Mouse (Mus musculus) hindbrain, embryonic 12.5 days (tissue): Measurements from ENCODE around the gene Borcs5. TPM values are rescaled to one million over a fixed set of nuclear protein-coding genes. Genes with fewer than 3 reads are reported as not detected.

Experiments used
- ATAC-seq: fragments of 200-750 bp; cut with Nextera tagmentation; 2 replicates; pipeline ENCODE4 v1.8.0; 2017; ENCODE audit warnings: moderate TSS enrichment; ENCODE audit not compliant: low FRiP score
- H3K27ac ChIP-seq: fragments of 300-500 bp; sonication (generic); 2 replicates; pipeline ENCODE4 v1.5.1; 2016; ENCODE audit warnings: mild to moderate bottlenecking
- H3K27me3 ChIP-seq: fragments of 300-500 bp; sonication (generic); 2 replicates; pipeline ENCODE4 v1.6.1; 2016; ENCODE audit warnings: mild to moderate bottlenecking
- H3K36me3 ChIP-seq: fragments of 300-500 bp; sonication (generic); 2 replicates; pipeline ENCODE4 v1.6.1; 2016; ENCODE audit warnings: mild to moderate bottlenecking
- H3K4me1 ChIP-seq: fragments of 300-500 bp; sonication (generic); 2 replicates; pipeline ENCODE4 v1.6.1; 2016
- H3K4me2 ChIP-seq: fragments of 300-500 bp; sonication (generic); replicated peaks from 2 replicates; pipeline ENCODE4 v1.6.1; 2016; ENCODE audit warnings: mild to moderate bottlenecking
- H3K4me3 ChIP-seq: fragments of 300-500 bp; sonication (generic); 2 replicates; pipeline ENCODE4 v1.5.1; 2016; ENCODE audit warnings: mild to moderate bottlenecking
- H3K9ac ChIP-seq: fragments of 300-500 bp; sonication (generic); 2 replicates; pipeline ENCODE4 v1.6.1; 2016; ENCODE audit warnings: mild to moderate bottlenecking, moderate library complexity
- H3K9me3 ChIP-seq: fragments of 300-500 bp; sonication (generic); replicated peaks from 2 replicates; pipeline ENCODE4 v1.6.1; 2016; ENCODE audit warnings: mild to moderate bottlenecking
- WGBS: fragments of 180-500 bp; shearing (Covaris S2); methylation state at CpG from one replicate; pipeline ENCODE4 v1.1.7; 2016; 5-methylcytosine and 5-hydroxymethylcytosine counted together
- polyA plus RNA-seq: library from polyadenylated mRNA; unstranded; fragments of >200 nt; fragmentation: Nextera tagmentation; extraction: Ambion mirVana; gene quantifications from 2 replicates; pipeline ENCODE4 v1.2.1, GENCODE M21; 2016

The Borcs5 gene
- polyA plus RNA-seq, 1 experiment from 2014 or later, result 37.8 TPM

DNA sequence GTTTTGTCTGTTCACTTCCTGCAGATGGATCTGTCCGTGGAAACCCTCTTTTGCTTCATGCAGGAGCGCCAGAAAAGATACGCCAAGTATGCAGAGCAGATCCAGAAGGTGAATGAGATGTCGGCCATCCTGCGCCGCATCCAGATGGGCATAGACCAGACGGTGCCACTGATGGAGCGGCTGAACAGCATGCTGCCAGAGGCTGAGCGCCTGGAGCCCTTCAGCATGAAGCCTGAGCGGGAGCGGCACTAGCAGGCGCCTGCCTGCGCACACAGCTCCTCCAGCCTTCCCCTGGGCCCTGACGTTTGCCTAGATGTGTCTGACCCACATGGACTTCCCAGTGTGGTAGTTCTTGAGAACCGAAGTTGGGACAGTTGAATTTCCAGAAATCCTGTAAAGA lies 70.7 kb downstream of the Borcs5 start:
- 0 out of 2 replicates have a peak, but pooled peaks cover 3% of the 10 kb centered on the region for H3K36me3 ChIP-seq
- no peak overlapping the region for H3K9ac ChIP-seq
- no peaks in the 10 kb centered on the region for H3K9me3 ChIP-seq
- H3K4me3 ChIP-seq, result no peak overlapping the region
- no peaks in the 10 kb centered on the region for H3K27me3 ChIP-seq
- WGBS, result 89% methylated on average over 15 of the region's 15 CpGs
- ATAC-seq, result no peak
- no peak overlapping the region for H3K27ac ChIP-seq
- no peaks in the 10 kb centered on the region for H3K4me1 ChIP-seq
- no peak overlapping the region for H3K4me2 ChIP-seq

DNA sequence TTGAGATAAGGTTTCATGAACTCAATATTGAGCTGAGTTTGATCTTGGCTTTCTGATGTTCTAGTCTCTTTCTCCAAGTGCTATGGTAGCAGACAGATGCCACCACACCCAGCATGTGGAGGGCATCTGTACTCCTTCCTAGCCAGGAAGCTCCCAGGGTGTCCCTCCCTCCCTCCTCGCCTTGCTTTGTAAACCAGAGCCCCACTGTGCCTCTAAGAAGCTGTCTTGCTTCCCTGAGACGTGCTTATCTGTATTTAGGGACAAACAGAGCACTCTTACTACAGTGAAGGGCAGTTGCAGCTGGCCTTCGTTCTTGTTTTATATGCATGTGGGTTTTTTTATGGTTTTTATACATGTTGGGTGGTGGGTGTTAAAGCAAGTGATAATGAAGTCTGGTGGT lies 74.0 kb downstream of the Borcs5 start:
- 33% methylated on average over 3 of the region's 3 CpGs for WGBS
- no peak for ATAC-seq
- no peak overlapping the region for H3K4me3 ChIP-seq
- no peak overlapping the region for H3K27ac ChIP-seq
- H3K4me1 ChIP-seq, result no peaks in the 10 kb centered on the region
- peaks cover 11% of the 10 kb centered on the region for H3K36me3 ChIP-seq
- no peaks in the 10 kb centered on the region for H3K27me3 ChIP-seq
- H3K9ac ChIP-seq, result no peak overlapping the region
- H3K9me3 ChIP-seq, result no peaks in the 10 kb centered on the region
- no peak overlapping the region for H3K4me2 ChIP-seq

DNA sequence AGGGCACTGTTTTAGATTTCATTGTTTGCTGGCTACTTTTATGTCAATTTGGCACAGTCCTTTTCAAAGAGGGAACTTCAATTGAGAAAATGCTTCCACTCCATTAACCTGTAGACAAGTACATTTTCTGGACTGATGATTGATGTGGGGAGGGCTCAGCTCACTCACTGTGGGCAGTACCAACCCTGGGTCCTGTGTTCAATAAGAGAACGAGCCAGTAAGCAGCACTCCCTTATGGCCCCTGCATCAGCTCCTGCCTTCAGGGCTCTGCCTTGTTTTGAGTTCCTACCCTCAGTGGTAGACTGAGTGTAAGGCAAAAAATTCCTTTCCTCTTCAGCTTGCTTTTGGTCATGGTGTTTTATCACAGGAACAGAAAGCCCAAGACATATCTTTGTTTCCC lies 74.6 kb downstream of the Borcs5 start:
- ATAC-seq, result no peak
- Histone ChIP-seq H3K4me1 (no peaks in the 10 kb centered on the region), H3K9ac (no peak overlapping the region), H3K27ac (no peak overlapping the region), H3K36me3 (peaks cover 15% of the 10 kb centered on the region), H3K4me2 (no peak overlapping the region), H3K4me3 (no peak overlapping the region), H3K9me3 (no peaks in the 10 kb centered on the region), H3K27me3 (no peaks in the 10 kb centered on the region)
- WGBS, result 30% methylated on average over 1 of the region's 1 CpGs

DNA sequence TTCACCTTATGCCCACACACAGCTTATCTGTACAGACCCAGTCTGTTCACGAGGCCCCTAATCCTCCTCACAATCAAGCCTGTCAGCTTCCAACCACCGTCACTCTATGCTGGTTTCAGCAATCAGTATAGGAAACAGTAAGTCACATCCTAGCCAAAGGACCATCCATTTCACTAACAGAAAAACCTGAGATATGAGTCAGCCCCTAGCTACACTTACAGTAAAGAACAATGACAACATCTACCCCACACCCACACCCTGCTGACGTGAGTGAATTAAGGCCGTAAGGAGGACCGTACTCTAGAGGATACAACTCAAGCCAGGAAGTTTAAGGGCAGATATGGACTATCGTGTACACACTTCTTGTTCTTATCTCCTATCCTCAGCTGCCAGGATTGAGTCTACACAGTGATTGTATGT lies 76.9 kb downstream of the Borcs5 start:
- no peaks in the 10 kb centered on the region for H3K4me1 ChIP-seq
- no peak overlapping the region for H3K9ac ChIP-seq
- H3K9me3 ChIP-seq, result no peaks in the 10 kb centered on the region
- no peaks in the 10 kb centered on the region for H3K27me3 ChIP-seq
- H3K27ac ChIP-seq, result no peak overlapping the region
- H3K4me3 ChIP-seq, result no peak overlapping the region
- H3K36me3 ChIP-seq, result peaks cover 20% of the 10 kb centered on the region
- H3K4me2 ChIP-seq, result no peak overlapping the region
- 84% methylated on average over 6 of the region's 6 CpGs for WGBS
- no peak for ATAC-seq

DNA sequence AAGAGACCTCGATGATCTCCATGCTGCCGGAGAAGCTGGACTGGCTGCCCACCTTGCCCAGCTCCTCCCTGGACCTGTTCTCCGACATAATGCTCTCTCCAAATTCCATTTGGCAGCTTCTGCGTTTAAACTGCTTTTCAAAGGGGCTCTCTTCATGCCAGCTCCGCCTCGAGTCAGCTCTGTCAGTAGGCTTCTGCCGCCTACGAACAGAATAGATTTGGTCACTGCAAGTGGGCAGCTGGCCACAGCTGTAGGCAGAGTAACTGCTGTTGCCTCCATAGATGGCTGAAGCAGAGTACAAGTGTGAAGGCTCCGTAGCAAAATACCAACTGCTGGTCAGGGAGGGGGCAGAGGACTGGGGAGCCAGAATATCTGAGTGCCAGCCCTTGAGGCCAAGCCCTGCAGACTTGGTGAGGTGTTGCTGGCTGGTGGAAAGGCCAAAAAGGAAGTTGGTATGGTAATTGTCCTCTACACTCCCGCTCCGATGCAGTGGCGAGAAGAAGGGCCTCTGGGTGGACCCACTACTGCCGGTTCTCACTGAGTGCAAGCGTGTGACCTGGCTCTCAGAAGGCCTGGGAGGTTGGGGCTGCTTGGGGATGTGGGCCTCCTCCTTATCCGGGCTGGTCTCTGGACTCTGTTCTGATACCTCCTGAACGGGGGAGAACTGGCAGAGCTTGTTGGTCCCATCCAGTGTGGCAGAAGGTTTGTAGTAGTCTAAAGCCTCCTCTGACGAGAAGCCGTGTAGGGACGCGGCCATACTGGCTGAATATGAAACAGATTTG lies 78.8 kb downstream of the Borcs5 start:
- no peak overlapping the region for H3K4me2 ChIP-seq
- no peak overlapping the region for H3K9ac ChIP-seq
- WGBS, result 93% methylated on average over 20 of the region's 20 CpGs
- H3K9me3 ChIP-seq, result no peaks in the 10 kb centered on the region
- H3K36me3 ChIP-seq, result peaks cover 20% of the 10 kb centered on the region
- H3K27ac ChIP-seq, result no peak overlapping the region
- no peak for ATAC-seq
- no peaks in the 10 kb centered on the region for H3K27me3 ChIP-seq
- H3K4me3 ChIP-seq, result no peak overlapping the region
- no peaks in the 10 kb centered on the region for H3K4me1 ChIP-seq

DNA sequence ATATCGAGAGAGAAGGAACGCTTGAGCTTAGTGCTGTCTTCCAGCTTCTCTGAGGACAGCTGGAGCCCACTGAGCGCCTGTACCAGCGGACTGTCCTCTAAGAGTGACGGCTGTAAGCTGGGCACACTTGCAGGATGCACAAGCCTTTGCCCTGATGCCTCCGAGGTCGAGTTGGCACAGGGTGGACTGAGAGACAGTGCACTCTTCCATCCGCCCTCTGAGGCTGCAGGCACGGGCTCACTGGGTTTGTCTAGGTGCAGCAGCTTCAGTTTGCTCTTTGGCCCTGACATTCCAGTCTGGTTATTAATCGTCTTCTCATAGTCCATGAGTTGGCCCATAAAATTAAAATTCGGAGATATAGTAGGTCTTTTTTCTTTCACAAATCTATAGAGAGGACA lies 79.4 kb downstream of the Borcs5 start:
- peaks cover 20% of the 10 kb centered on the region for H3K36me3 ChIP-seq
- ATAC-seq, result no peak
- H3K9ac ChIP-seq, result no peak overlapping the region
- H3K4me3 ChIP-seq, result no peak overlapping the region
- WGBS, result 90% methylated on average over 11 of the region's 11 CpGs
- no peak overlapping the region for H3K27ac ChIP-seq
- no peak overlapping the region for H3K4me2 ChIP-seq
- no peaks in the 10 kb centered on the region for H3K4me1 ChIP-seq
- H3K27me3 ChIP-seq, result no peaks in the 10 kb centered on the region
- no peaks in the 10 kb centered on the region for H3K9me3 ChIP-seq

DNA sequence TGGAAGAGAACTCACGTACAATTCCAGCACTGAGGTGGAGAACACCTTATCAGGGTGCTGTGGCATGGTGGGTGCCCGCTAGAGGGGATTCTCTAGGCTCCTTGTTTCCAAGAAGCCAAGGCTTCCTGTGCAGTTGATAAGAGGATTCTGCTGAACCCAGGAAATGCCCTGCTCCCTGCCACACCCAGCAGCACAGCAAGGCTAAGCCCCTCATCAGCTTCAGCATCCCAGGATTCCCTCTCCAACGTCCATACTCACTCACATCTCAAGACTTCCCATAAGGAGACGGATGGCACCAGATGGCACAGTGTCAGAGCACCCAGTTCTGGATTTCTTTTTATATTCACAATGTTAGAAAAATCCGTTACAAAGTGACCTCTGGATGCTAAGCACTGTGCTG lies 79.8 kb downstream of the Borcs5 start:
- H3K4me2 ChIP-seq, result no peak overlapping the region
- no peaks in the 10 kb centered on the region for H3K9me3 ChIP-seq
- 88% methylated on average over 5 of the region's 5 CpGs for WGBS
- no peak overlapping the region for H3K4me3 ChIP-seq
- peaks cover 20% of the 10 kb centered on the region for H3K36me3 ChIP-seq
- ATAC-seq, result no peak
- no peaks in the 10 kb centered on the region for H3K27me3 ChIP-seq
- H3K9ac ChIP-seq, result no peak overlapping the region
- no peak overlapping the region for H3K27ac ChIP-seq
- no peaks in the 10 kb centered on the region for H3K4me1 ChIP-seq

DNA sequence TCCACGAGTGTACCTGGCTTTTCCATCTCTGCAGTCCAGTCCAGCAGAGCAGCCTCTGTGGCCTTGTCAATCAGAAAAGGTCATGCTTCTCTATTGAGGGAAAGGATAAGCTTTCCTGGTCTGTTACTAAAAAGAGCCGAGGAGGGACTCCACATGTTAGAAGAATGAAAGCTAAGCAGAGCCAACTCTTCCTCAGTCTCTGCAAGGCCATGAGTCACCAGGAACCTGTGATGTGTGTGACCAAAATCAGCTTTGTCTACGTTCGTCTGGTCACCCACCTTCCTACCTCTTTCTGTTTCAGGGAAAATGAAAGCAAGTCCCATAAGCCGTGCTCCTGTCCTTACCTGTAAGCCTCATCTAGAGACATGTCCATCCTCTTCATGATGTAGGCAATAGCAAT lies 80.8 kb downstream of the Borcs5 start:
- ATAC-seq, result no peak
- H3K27me3 ChIP-seq, result no peaks in the 10 kb centered on the region
- peaks cover 20% of the 10 kb centered on the region for H3K36me3 ChIP-seq
- no peaks in the 10 kb centered on the region for H3K9me3 ChIP-seq
- 90% methylated on average over 5 of the region's 5 CpGs for WGBS
- no peaks in the 10 kb centered on the region for H3K4me1 ChIP-seq
- H3K4me2 ChIP-seq, result no peak overlapping the region
- H3K27ac ChIP-seq, result no peak overlapping the region
- no peak overlapping the region for H3K9ac ChIP-seq
- H3K4me3 ChIP-seq, result no peak overlapping the region

DNA sequence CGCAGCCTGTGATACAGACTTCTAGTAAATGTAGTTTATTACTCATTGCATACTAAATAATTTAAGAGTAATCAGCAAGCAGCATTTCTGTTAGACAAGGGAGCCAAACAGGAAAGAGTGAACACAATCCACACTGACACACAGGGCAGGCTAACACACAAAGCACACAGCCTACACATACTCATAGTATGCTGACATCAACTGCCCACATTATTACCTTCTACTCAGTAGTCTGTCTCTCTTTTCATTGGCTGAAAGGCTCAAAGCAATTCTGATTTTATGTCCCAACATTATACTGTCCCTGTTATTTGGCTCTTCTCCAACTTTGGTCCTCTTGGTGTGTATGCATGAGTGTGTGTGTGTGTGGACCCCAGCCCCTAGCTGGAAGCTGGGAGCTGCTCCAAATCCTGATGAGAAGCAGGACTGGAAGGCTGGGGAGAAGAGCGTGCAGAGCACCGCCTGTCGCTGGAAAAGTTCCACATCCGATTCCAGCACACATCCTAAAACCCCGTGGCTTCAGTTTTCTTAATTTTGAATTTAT lies 82.5 kb downstream of the Borcs5 start:
- H3K27ac ChIP-seq, result no peak overlapping the region
- no peaks in the 10 kb centered on the region for H3K27me3 ChIP-seq
- H3K4me3 ChIP-seq, result no peak overlapping the region
- ATAC-seq, result no peak
- WGBS, result 95% methylated on average over 6 of the region's 6 CpGs
- H3K9me3 ChIP-seq, result no peaks in the 10 kb centered on the region
- H3K36me3 ChIP-seq, result peaks cover 14% of the 10 kb centered on the region
- no peaks in the 10 kb centered on the region for H3K4me1 ChIP-seq
- H3K9ac ChIP-seq, result no peak overlapping the region
- H3K4me2 ChIP-seq, result no peak overlapping the region

DNA sequence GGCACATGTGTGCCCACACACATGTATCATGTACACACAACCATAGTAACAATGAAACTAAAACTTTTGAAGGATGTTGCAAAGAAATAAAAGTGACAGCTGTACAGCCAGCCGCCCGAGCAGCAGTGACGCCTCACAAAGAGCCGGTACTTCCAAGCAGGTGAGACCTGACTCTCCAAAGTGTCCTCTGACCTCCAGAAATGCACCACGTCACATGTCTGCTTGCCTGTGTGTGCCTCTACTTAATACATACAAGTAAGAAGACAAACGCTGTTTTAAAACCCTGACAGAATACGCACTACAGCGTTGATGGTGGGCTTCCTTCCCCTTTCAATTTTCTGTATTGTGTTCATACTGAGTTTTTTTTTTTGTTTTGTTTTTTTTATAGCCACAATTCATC lies 83.6 kb downstream of the Borcs5 start:
- Histone ChIP-seq H3K27ac (no peak overlapping the region), H3K27me3 (no peaks in the 10 kb centered on the region), H3K4me3 (no peak overlapping the region), H3K4me2 (no peak overlapping the region), H3K36me3 (peaks cover 14% of the 10 kb centered on the region), H3K4me1 (no peaks in the 10 kb centered on the region), H3K9me3 (no peaks in the 10 kb centered on the region), H3K9ac (no peak overlapping the region)
- ATAC-seq, result no peak
- 94% methylated on average over 8 of the region's 8 CpGs for WGBS

DNA sequence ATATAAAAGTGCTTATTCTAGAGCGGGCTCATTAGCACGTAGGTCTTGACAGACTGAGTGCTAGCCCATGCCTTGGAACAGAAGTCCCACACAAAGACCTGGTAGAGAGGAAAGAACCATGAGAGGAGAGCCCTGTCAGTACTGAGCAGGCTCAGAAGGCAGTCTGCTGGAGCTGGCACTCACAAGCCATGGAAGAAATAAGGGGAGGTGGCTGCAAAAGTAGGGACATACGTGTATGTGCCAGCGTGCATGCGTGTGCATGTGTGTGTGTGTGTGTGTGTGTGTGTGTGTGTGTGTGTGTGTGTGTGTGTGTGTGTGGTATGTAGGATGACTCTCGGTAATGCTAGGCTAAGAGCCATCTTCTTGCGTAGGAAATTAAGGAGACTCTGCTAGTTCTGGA lies 84.0 kb downstream of the Borcs5 start:
- 94% methylated on average over 7 of the region's 7 CpGs for WGBS
- Histone ChIP-seq H3K36me3 (peaks cover 9% of the 10 kb centered on the region), H3K9ac (no peak overlapping the region), H3K27ac (no peak overlapping the region), H3K4me3 (no peak overlapping the region), H3K9me3 (no peaks in the 10 kb centered on the region), H3K4me1 (no peaks in the 10 kb centered on the region), H3K4me2 (no peak overlapping the region), H3K27me3 (no peaks in the 10 kb centered on the region)
- no peak for ATAC-seq

DNA sequence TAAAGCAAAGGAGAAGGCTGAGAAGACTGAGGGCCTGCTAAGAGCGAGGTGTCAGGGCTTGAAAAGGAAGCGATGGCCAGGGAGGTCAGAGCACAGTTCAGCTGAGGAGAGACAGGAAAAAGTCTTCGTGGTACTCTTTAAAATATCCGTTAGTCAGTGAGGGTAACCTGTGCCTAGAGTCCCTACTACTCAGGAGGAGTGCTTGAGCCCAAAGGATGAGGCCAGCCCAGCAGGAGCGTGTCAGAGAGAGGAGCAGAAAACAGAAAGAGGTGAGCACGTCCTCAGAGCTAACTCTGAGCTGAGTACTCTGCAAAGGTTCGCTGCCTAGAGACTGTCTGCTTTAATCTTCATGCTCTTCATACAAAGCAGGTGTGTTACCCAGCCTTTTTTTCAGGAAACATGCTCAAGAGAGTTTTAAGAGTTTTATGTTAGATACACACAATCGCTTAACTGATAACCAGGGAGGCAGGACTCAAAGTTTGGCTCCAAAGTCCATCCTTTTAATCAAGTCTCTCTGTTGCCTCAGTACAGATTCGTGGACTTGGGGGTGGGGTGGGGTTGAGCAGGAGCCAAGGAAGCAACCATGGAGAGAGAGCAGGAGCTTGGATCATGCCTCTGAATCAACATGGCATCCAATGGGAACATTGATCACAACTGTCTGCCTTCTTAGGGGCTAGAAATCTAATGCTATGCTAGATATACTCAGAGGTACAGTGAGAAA lies 84.7 kb downstream of the Borcs5 start:
- WGBS, result 88% methylated on average over 9 of the region's 9 CpGs
- Histone ChIP-seq H3K36me3 (peaks cover 5% of the 10 kb centered on the region; the same call in 1 of the 2 replicates), H3K9me3 (no peaks in the 10 kb centered on the region), H3K4me1 (no peaks in the 10 kb centered on the region), H3K27me3 (no peaks in the 10 kb centered on the region), H3K9ac (no peak overlapping the region), H3K4me3 (no peak overlapping the region), H3K27ac (no peak overlapping the region), H3K4me2 (no peak overlapping the region)
- ATAC-seq, result no peak

DNA sequence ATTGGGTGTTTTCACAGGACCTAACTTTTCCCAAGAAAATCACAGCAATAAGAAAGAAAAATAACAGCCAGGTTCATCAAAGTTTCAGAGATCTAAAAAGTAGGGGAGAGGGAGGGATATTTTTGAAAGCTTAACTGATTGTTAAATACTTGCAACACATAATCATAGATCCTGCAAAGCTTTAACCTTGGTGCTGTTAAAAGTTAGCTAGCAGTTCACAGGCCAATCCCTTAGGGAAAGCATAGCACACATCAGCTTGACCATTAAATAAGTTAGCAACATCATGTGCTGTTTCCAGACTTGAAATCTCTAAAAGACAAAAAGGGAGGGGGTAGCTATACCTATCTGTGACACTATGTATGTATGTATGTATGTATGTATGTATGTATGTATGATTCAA lies 86.1 kb downstream of the Borcs5 start:
- no peaks in the 10 kb centered on the region for H3K27me3 ChIP-seq
- H3K36me3 ChIP-seq, result no peaks in the 10 kb centered on the region
- no peak overlapping the region for H3K4me3 ChIP-seq
- no peak overlapping the region for H3K9ac ChIP-seq
- no peak overlapping the region for H3K4me2 ChIP-seq
- H3K4me1 ChIP-seq, result no peaks in the 10 kb centered on the region
- H3K27ac ChIP-seq, result no peak overlapping the region
- no peak for ATAC-seq
- H3K9me3 ChIP-seq, result no peaks in the 10 kb centered on the region
